Mouse (Mus musculus) cerebellum, adult 9-11 months (tissue): ENCODE measurements around the gene Cd55.
A peak's percentile ranks its signal among the peaks of the same experiment; 100 is the strongest.
"Not testable (repeated sequence)": the region's sequence is repeated elsewhere in the genome, so short reads cannot be mapped to it uniquely, and the experiment has no call there.

Experiments used
- DNase-seq: peaks from one replicate; pipeline ENCODE4 v3.0.0; 2022

Cd55 gene

DNA sequence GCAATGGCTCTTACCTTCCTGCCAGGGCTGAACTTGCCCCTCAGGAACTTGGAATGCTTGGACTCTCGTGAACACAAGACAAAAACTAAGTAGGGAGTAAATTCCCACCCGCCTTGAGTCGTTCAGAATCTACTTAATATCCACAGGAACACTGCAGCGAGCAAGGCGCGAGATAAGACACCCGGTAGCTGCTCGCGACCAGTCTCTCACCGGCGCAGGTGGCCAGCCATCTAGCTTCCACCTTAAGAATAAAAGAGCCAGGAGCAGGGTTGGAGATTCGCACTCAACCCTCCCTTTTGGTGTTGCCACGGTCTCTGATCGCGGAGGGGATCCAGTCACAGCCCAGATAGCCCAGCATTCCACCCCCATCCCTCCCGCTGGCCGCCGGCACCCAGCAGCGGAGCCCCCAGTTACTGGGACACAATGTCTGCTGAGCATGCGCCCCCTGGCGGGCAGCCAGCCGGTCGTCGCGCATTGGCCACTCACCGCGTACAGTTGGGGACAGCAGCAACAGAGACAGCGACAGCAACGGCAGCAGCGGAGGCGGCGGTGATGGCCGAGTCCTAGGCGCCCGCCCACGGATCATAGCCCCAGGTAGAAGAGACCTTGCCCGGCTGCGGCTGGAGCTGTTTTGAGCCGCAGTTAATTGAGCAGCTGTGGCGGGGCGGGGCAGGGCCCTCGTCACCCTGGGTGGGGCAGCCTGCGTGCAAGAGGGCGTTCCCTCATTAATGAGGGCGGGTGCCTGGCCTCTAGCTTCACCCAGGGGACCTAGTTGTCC lies at the start of gene Cd55:
Gene Cd55 (minus strand): TSS at position 661 of the 778 bp plus-strand sequence.
- peak; percentile 54 for DNase-seq

GRCm38 (mm10) chr1:130511823-130512370 lies 49.4 kb upstream of the Cd55 start:
- DNase-seq, result no peak

- no peak for DNase-seq
Measured at GRCm38 (mm10) chr1:130508957-130509350, 46.4 kb upstream of the Cd55 start.

GRCm38 (mm10) chr1:130508030-130508956 lies 45.7 kb upstream of the Cd55 start:
- DNase-seq, result no peak

GRCm38 (mm10) chr1:130507408-130507807 lies 44.9 kb upstream of the Cd55 start:
- DNase-seq, result no peak

DNA sequence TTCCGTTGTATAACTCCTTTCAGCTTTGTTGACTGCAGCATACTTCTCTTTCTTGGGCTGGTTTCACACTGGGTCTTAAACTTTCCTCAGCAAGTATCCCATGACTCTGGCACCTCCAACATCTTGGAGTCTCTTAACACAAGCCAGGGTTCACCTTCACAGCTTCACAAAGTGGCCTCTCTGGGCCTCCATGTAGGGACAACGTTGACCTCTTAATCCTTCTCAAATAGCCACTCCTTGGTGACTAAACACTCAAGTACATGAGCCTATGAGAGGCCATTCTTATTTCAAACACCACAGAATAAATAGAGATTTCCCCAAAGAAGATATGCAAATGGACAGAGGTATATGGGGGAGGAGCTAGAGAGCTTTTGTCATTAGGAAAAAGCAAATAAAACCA lies 37.4 kb upstream of the Cd55 start:
- no peak for DNase-seq

DNA sequence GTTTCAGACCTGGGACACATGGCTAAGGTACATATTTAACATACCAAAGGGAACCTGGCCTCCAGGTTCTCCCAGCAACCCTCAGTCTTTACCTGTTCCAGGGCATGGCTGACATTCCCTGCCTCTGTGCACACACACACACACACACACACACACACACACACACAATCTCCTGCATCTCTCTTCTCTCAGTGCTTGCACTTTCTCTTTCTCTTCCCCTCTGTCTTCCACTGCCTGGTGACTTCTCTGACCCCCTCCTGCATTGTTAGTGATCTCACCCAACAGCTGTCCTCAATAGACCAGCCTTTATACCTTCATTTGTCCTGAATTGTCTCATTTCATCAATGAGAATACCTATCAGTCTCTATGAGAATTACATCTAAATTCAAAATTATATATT lies 35.8 kb upstream of the Cd55 start:
- DNase-seq, result no peak

- no peak for DNase-seq
Measured at GRCm38 (mm10) chr1:130486816-130487545, 24.4 kb upstream of the Cd55 start.

DNA sequence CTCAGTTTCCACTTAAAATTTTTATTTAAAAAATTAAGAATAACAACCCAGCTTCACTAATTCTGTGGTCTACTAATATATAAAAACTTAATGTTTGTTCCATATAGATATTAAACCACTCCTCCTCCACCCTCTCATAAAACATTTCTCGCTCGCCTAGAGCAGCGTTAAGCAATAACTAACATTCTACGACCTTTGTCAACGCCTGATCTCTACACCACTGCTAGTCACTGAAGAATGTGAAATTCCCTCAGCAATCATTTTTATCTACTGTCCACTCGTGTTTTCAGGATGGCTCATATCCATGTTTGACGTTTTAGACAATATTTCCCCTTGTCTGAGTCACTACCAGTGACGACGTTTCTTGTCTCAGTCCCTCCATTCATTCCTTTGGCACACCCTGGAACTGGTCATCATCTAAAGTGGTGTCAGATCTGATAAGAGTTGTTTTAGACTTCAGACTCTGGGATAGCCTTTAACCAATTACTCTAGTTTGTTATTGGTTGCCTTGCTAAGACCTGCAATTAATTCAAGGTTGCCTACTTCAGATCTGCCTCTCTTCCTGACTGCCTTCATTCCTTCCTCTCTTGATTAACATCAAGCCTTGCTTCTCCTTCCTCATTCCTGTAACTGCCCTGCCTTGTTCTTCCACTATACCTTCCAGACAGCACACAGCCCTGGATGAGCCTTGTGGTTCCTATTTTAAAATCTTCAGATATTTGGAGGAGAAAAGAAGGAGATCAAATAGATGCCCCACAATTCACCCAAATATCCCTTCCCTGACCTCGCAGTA lies 23.5 kb upstream of the Cd55 start:
- DNase-seq, result no peak

GRCm38 (mm10) chr1:130485376-130485775 lies 22.8 kb upstream of the Cd55 start:
- DNase-seq, result no peak

DNA sequence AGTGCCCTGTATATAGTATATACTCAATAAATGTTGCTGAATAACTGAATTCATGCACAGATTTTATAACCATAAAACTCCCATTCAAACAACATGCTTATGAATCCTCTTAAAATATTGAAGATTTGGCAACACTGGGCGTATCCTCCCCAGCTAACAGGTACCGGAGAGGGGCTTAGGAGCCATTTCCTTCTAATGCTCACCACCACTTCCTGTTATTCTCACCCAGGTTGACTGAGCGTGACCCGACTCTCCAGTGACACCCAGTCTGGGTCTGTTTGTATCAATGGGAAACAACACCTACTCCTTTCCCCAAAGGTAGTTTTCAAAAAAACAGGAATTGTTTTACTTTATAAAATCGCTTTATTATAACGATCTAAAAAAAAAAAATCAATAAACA lies 12.4 kb upstream of the Cd55 start:
- DNase-seq, result no peak

GRCm38 (mm10) chr1:130474226-130474625 lies 11.7 kb upstream of the Cd55 start:
- DNase-seq, result no peak

GRCm38 (mm10) chr1:130470074-130470473 lies 7.5 kb upstream of the Cd55 start:
- DNase-seq, result no peak

- no peak for DNase-seq
Measured at GRCm38 (mm10) chr1:130467453-130467852, 4.9 kb upstream of the Cd55 start.

DNA sequence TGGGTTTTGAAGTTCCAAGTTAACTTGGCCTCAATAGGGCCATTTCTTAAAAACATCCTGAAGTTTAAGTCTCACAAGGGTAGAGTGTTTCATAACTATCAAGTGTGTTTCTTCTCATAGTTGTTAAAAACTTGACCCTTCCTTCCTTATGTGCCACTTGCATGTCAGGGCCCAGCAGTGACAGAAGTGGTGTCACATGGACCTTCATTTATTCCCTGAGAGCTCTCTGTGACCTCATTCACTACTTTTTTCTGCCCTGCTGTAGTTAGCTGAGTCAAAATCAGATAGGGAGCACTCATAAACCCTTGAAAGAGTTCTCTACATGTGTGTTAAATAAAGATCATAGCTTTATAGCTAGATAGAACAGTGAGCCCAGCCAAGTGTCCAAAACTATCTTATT lies 1.6 kb upstream of the Cd55 start:
- DNase-seq, result no peak

GRCm38 (mm10) chr1:130462867-130463266 lies 323 bp upstream of the Cd55 start:
- peak; percentile 10 for DNase-seq

DNA sequence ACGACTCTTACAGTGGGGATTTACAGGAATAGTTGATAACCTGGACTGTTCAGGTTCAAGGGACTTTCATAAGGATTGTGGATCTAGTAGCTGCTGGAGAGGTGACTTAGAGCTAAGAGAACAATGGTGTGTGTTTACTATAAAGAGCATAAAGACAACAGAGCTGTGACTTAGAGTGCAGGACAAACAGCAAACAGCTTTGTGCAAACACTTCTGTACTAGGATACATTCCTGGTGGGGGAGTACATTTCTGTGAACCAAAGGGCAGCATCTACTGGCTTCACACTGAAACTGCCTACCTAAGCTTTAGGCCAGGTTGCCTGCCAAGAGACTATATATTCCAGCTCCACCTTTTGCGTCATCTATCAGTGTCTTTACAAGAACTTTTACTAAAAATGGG lies 7.4 kb downstream of the Cd55 start:
- no peak for DNase-seq

DNA sequence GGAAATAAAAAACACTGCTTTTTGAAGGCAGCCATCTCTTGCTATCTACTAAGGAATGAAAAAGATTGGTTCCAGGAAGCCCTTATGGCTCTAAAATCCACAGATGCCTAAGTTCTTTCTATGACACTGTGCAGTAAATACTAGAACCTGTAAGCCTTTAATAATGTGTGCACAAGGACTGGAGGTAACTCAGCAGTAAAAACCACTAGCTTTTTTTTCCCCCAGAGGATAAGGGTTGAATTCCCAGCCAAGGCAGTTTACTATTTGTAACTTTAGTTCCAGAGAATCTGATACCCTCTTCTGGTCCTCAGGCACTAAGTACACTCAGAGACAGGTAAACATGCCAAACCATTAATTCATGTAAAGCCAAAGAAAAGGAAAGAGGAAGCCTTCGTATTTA lies 19.6 kb downstream of the Cd55 start:
- not testable (repeated sequence) for DNase-seq

DNA sequence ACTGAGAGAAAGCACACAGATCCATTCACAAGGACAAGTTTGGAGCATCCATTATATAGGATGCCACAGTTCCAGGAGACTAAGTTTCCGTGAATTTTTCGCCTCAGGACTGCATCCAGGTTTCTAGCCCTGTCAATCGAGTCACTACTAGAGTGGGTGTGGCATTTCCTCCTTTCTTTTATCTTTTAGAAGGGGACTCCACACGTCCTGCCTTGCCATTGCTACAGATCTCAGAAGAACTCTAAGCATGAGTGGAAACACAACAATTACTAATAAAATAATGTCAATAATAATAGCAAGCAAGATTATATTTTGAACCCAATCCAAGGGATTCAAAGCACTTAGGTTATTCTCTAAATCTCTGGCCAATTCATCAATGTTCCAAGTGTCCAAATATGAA lies 31.6 kb downstream of the Cd55 start:
- no peak for DNase-seq

DNA sequence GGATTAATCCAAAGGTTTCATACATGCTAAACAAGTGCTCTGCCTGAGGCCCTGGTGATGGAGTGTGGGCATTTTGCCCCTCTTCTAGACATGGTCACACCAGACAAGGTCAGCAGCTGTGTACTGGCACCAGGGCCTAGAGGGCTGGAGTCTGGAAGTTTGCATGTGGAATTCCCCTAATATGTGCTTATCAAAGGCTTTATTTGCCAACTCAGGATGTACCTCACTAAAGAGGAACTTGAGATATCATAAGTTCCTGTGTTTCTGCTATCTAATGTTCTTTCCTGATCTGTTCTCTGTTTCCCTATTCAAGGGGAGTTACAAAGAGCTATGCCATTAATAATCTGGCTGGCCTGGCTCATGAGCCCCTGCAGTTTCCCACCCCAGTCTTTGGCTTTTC lies 33.9 kb downstream of the Cd55 start:
- not testable (repeated sequence) for DNase-seq

DNA sequence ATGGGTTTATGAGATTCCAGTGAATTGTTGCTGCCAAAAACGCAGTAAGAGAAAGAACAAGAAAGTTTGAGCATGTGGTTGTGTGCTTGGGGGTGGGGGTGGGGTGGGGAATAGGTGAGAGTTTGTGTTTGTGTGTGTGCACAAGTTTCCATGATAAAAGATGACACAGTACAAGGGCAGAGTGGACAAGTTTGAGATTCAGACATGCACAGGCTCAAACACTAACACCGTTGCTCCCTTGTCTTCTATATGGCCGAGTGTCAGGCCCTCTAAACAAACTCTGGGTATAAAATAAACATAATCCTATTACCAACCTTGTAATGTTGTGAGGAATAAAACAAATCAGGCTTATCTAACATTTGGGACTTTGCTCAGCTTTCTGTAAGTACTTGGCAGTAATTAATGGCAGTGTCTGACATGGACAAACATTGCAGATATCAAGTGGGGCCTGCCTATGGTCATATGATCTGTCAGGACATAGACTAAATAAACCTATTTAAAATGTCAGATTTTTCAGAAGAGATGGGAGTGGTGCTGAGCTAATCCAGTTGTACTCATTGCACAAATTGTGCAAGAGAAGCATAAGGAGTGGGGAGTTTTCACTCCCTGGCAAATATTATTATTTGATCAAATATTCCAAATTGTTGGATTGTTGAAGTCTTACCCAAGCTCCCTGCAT lies 35.2 kb downstream of the Cd55 start:
- DNase-seq, result not testable (repeated sequence)
